Mouse (Mus musculus) C2C12 (cell line): ENCODE data around the gene Cplx1. TPM values are rescaled to one million over a fixed set of nuclear protein-coding genes. Genes with fewer than 3 reads are reported as not detected.
A peak's percentile ranks its signal among the peaks of the same experiment; 100 is the strongest.
"Not testable (repeated sequence)": the region's sequence is repeated elsewhere in the genome, so short reads cannot be mapped to it uniquely, and the experiment has no call there.

Experiments
- H3K27me3 ChIP-seq: one replicate; pipeline ENCODE4 v1.6.1; 2011; ENCODE audit not compliant: control insufficient read depth, insufficient read depth, insufficient read length
- H3K36me3 ChIP-seq: one replicate; pipeline ENCODE4 v1.6.1; 2011; ENCODE audit not compliant: control insufficient read depth, insufficient read depth
- H3K4me3 ChIP-seq: one replicate; pipeline ENCODE4 v1.5.1; 2011; ENCODE audit warnings: mild to moderate bottlenecking, control low read depth; ENCODE audit not compliant: poor library complexity, insufficient read depth, severe bottlenecking
- H3K79me2 ChIP-seq: one replicate; pipeline ENCODE4 v1.6.1; 2011; ENCODE audit not compliant: control insufficient read depth, insufficient read depth
- H3K79me3 ChIP-seq: one replicate; pipeline ENCODE4 v1.6.1; 2011; ENCODE audit warnings: low read depth, control low read depth
- H3ac ChIP-seq: one replicate; pipeline ENCODE3; 2011; ENCODE audit warnings: low read depth; ENCODE audit not compliant: control insufficient read depth, insufficient read length
- CEBPB ChIP-seq: IDR thresholded peaks from one replicate; pipeline ENCODE4 v1.6.1; 2011; ENCODE audit warnings: low read depth, mild to moderate bottlenecking, control low read depth, moderate library complexity
- CTCF ChIP-seq: IDR thresholded peaks from one replicate; pipeline ENCODE4 v1.5.1; 2011; ENCODE audit not compliant: control insufficient read depth, insufficient read depth, insufficient read length
- FOSL1 ChIP-seq: IDR thresholded peaks from one replicate; pipeline ENCODE4 v1.8.0; 2011; ENCODE audit warnings: mild to moderate bottlenecking, low read length; ENCODE audit not compliant: poor library complexity, insufficient read depth, severe bottlenecking
- MAX ChIP-seq: IDR thresholded peaks from one replicate; pipeline ENCODE4 v1.6.1; 2011; ENCODE audit warnings: mild to moderate bottlenecking, control low read depth
- MYOD1 ChIP-seq: IDR thresholded peaks from one replicate; pipeline ENCODE4 v1.6.1; 2011; ENCODE audit warnings: low read depth; ENCODE audit not compliant: control insufficient read depth, insufficient read length
- MYOG ChIP-seq: IDR thresholded peaks from one replicate; pipeline ENCODE4 v1.6.1; 2011; ENCODE audit not compliant: control insufficient read depth, insufficient read length; ENCODE audit errors: extremely low read depth
- USF1 ChIP-seq: IDR thresholded peaks from one replicate; pipeline ENCODE4 v1.6.1; 2011; ENCODE audit warnings: low read depth, mild to moderate bottlenecking, control low read depth, moderate library complexity
- polyA plus RNA-seq: library from polyadenylated mRNA; unstranded; fragments of >200 nt; fragmentation: generic; extraction: Trizol; gene quantifications from one replicate; pipeline ENCODE4 v1.2.1, GENCODE M21; 2012; ENCODE audit warnings: missing spikeins

Cplx1 gene
- polyA plus RNA-seq, 1 experiment = not detected

- no peak for TF ChIP-seq MAX
- no peak for TF ChIP-seq CTCF
- no peak for TF ChIP-seq USF1
- TF ChIP-seq FOSL1 = no peak
- no peak for TF ChIP-seq MYOG
- TF ChIP-seq MYOD1 = no peak
- TF ChIP-seq CEBPB = no peak
- peaks cover 74% of the 10 kb centered on the region for H3K36me3 ChIP-seq
- no peaks in the 10 kb centered on the region for H3K79me2 ChIP-seq
- no peak overlapping the region for H3K4me3 ChIP-seq
- no peaks in the 10 kb centered on the region for H3K27me3 ChIP-seq
- no peaks in the 10 kb centered on the region for H3K79me3 ChIP-seq
- no peak overlapping the region for H3ac ChIP-seq
These were observed 47.5 kb downstream of the Cplx1 start for GRCm38 (mm10) chr5:108502286-108502685.

DNA sequence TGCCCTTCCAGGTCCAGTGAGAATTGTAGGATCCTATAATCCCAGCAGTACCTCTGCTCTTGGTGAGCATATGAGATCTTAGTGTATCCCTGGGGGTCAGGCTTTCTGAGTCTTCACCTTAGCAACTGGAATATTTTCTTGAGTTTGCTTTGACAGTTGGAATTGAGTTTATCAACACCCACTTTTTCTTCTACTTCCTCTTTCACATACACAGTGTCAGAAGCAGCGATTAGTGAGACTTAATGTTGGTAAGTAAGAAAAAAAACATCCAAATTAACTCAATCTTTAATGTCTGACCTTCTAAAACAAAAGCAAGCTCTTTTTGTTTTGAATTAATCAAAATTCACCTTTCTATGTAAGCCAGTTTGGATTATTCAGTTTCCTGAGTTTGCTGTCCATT is 48.3 kb downstream of the Cplx1 start:
- H3K79me3 ChIP-seq = no peaks in the 10 kb centered on the region
- H3K79me2 ChIP-seq = no peaks in the 10 kb centered on the region
- no peak overlapping the region for H3ac ChIP-seq
- peaks cover 81% of the 10 kb centered on the region for H3K36me3 ChIP-seq
- TF ChIP-seq CEBPB = no peak
- TF ChIP-seq MYOG = no peak
- no peak for TF ChIP-seq MYOD1
- TF ChIP-seq FOSL1 = no peak
- TF ChIP-seq MAX = no peak
- TF ChIP-seq USF1 = no peak
- TF ChIP-seq CTCF = no peak
- H3K4me3 ChIP-seq = no peak overlapping the region
- no peaks in the 10 kb centered on the region for H3K27me3 ChIP-seq

GRCm38 (mm10) chr5:108486148-108486547 is 63.7 kb downstream of the Cplx1 start:
- H3K27me3 ChIP-seq, H3ac ChIP-seq, H3K4me3 ChIP-seq: not testable (repeated sequence)
- H3K36me3 ChIP-seq = peaks cover 69% of the 10 kb centered on the region
- H3K79me2 ChIP-seq = peaks cover 41% of the 10 kb centered on the region
- peaks cover 14% of the 10 kb centered on the region for H3K79me3 ChIP-seq

GRCm38 (mm10) chr5:108485239-108485638 is 64.6 kb downstream of the Cplx1 start:
- TF ChIP-seq MAX (no peak), MYOG (no peak), CTCF (peak; percentile 2), FOSL1 (no peak), CEBPB (no peak), MYOD1 (no peak), USF1 (no peak)
- H3K27me3 ChIP-seq = no peaks in the 10 kb centered on the region
- no peak overlapping the region for H3K4me3 ChIP-seq
- peaks cover 49% of the 10 kb centered on the region for H3K79me2 ChIP-seq
- peaks cover 64% of the 10 kb centered on the region for H3K36me3 ChIP-seq
- peaks cover 21% of the 10 kb centered on the region for H3K79me3 ChIP-seq
- H3ac ChIP-seq = no peak overlapping the region

DNA sequence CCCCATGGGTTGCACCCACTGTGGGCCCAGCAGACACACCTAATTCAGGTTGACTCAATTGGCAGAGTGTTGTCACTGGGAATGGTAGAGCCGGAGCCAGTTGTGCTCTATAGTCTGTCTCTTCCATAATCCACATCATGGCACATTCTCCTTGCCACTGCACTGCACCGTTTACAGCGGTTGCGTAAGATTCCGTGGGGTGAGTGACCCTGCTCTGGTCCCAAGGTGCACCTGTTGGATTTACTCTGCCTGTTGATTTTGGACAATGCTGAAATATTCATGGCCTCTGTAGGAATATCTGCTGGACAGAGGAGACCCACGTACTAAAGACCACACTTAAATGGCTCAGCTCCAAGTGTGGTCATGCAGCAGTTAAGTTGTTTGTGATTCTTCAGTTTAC is 66.8 kb downstream of the Cplx1 start:
- Histone ChIP-seq H3K27me3 (no peaks in the 10 kb centered on the region), H3K79me2 (peaks cover 56% of the 10 kb centered on the region), H3K4me3 (no peak overlapping the region), H3K36me3 (peaks cover 53% of the 10 kb centered on the region), H3ac (no peak overlapping the region), H3K79me3 (peaks cover 29% of the 10 kb centered on the region)
- TF ChIP-seq USF1 (no peak), MYOG (no peak), CTCF (no peak), FOSL1 (no peak), MYOD1 (no peak), MAX (no peak), CEBPB (no peak)

GRCm38 (mm10) chr5:108475977-108476376 is 73.8 kb downstream of the Cplx1 start:
- peaks cover 41% of the 10 kb centered on the region for H3K79me2 ChIP-seq
- peaks cover 25% of the 10 kb centered on the region for H3K79me3 ChIP-seq
- H3K27me3 ChIP-seq = no peaks in the 10 kb centered on the region
- peaks cover 70% of the 10 kb centered on the region for H3K36me3 ChIP-seq
- H3K4me3 ChIP-seq = no peak overlapping the region
- no peak overlapping the region for H3ac ChIP-seq
- TF ChIP-seq CTCF (no peak), MYOD1 (no peak), MAX (no peak), USF1 (no peak), FOSL1 (no peak)
